Mouse (Mus musculus): ENCODE measurements around the gene C1galt1c1.

The C1galt1c1 gene

DNA sequence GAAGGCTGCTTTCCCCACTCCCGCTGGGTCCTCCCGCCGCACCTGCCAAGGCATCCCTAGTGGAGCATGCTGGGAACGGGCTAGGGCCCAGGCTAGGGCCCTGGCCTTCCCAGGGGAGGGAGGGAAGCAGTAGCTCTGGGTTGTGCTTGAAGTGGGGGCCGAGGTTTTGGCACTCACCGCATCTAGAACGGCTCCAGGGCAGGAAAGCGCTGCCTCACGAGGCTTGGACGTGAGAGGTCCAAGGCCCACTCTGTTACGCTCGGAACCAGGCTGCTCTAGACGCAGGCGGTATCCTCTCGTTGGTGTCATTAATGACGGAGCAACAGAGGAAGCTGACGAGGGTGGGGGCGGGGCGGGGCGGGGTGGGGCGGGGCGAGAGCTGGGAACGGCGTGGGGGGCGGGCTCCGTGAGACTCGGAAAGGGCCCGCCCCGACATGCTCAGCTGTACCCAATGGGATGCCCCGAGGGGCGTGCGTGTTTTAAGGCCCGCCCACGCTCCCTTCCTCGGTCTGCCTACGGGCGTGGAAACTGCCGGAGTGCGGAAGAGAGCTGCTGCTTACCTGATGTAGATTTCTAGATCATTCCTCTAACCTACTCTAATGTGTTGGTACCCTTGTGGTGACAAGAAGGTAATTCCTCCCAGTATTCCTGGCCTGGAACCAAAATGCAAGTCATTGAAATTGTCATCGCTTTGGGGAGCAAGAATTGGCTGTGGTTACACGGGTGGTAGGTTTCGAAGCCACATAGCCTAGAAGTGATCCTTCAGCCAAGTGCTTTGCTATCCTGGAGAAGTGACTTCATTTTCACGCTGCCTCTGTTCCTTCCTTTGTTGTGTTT is at the start of gene C1galt1c1:
C1galt1c1 (minus strand) TSS at position 287 of the 837 bp plus-strand sequence.
- DNase-seq (ENCODE audit: low read depth), result peak; percentile 93

DNA sequence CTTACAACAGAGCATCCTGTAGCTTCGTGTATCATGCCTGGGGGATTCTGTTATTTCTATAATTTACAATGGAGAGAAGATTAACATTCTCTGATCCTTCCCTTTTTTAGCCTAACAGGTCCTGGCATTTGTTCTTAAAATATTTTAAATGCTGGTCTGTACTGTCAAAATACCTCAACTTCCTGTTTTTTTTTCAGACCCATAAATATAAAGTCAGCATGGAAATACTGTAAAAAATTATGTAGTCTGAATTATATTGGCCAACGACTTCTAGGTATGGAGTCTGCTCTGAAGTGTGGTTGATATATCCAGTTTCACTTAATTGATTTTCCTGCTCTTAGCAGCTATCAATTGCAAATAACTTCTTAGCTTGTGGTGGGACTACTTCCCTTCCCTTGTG is 47.1 kb upstream of the C1galt1c1 start:
- DNase-seq (ENCODE audit: low read depth), result no peak

DNA sequence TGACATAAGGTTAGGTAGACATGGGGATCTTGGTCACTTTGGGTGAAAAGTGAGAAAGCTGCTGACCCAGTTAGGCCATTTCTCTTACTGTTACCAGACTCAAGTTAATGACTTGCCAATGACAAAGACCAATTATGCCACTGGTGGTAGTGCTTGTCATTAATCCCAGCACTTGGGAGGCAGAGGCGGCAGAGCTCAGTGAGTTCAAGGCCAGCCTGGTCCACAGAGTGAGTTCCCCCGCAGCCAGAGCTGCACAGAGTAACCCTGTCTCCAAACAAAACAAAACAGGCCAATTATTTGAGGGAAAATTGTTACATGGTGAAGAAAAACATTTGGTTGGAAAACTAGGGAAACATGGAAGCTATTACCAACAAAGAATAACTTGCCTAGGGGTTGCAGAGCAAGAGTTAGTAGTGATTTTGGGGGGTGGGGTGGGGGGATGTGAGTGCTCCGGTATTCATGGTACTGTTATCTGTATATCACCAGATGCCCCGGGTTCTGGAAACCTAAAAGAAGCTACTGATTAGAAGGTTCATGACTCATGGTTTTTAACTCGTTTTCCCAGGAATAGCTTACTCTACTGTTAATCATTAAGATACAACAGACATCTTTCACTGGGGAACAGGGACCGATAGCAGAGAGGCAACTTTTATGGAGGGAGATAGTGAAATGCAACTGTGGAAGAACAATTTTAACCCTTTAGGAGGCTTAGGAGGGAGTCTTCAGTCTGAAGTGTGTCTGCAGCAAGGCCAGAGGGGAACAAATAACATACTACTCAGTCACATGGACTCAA is 34.4 kb upstream of the C1galt1c1 start:
- DNase-seq (ENCODE audit: low read depth), result no peak

DNA sequence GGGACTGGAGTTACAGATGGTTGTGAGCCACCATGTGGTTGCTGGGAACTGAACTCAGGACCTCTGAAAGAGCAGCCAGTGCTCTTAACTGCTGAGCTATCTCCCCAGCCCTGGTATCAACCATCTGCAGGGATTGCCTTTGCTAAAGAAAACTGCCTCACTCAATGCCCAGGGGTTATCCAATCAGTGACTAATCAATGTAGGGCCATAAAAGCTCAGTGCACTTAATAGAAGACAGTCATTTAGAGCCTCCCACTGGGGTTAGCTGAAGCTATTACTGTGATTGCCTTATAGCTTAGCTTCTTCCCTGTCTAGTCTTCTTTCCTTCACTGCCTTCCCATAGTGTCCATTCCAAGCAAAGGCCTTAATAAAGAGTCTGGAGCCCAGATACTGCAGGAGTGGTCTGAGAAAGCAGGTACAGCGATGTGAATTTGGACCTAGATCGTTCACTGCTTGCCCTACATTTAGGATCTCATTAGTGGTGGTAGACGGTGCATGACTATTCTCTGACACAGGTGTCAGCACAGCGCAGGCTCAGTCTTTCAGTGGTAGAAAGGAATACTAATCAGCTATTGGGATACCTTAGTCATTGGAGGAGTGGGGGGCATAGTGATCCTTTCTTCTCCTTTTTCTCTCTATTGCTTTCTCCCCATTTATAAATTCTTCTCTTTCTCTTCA is 21.5 kb upstream of the C1galt1c1 start:
- no peak for DNase-seq (ENCODE audit: low read depth)

DNA sequence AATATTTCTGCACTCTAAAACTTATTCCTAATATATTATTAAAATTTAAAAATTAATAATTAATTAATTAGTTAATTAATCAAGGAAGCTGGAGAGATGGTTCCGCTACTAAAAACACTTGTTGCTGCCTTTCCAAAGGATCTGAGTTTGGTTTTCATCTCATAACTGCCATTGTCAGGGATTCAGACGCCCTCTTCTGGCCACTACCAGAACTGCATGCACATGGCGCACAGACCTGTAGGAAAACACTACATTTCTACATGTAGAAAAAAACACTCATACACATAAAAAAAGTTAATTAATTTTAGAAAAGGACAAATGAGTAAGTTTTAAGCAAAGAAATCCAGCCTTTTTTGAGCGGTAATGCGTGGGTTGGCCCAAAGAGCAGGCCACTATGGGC is 19.8 kb upstream of the C1galt1c1 start:
- no peak for DNase-seq (ENCODE audit: low read depth)

DNA sequence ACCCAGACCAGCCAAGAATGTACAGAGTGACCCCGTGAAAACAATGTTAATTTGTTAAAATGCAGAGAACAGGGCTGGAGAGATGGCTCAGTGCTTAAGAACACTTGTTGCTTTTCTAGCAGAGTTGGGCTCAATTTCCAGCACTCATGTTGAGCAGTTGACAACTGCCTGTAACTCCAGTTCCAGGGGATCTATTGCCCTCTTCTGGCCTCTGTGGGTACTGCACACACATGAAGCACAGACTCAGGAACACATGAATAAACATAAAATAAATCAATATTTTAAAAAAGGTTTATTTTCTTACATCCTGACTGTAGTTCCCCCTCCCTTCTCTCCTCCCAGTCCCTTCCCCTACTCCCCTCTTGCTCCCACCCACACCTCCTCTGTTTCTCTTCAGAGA is 18.3 kb upstream of the C1galt1c1 start:
- no peak for DNase-seq (ENCODE audit: low read depth)

DNA sequence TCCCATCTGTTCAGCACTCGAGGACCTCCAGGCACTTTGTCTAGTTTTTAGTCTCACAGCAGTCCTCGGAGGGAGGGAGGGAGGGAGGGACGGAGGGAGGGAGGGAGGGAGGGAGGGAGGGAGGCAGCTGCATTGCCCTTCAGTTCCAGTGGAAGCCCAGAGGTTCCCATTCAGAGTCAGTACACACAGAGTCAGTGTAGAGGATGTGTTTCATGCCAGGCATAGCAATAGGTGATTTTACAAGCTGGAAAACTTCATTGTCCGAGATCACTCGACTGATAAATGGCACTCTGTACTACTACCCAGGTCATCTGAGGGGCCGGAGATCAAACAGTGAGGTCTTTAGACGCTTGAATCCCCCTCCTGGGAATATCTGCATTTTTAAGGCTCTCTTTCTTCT is 16.3 kb upstream of the C1galt1c1 start:
- no peak for DNase-seq (ENCODE audit: low read depth)

DNA sequence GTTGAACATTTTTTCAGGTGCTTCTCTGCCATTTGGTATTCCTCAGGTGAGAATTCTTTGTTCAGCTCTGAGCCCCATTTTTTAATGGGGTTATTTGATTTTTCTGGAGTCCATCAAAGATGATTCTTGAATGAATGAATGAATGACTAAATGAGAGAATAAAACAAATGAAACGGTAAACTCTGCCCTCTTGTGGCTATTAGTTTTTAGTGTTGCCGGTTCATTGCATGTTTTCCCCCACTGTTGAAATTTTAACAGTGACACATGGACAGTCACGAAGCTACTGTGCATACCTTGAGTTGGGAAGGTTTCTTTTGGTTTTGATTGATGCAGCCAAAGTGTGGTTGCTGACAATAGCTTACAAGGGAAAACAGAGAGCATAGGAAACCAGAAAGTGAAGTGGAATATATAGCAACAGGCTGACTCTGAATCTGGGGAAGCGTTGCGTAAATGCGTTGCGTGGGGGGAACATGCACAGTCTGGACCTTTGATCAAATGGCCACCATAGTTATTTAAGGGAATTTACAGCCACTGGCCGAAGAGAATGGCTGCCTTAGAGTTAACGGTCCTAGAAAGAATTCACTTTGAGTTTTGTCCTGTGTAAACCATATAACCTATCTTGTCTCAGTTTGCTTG is 15.6 kb upstream of the C1galt1c1 start:
- DNase-seq (ENCODE audit: low read depth), result peak; percentile 50

DNA sequence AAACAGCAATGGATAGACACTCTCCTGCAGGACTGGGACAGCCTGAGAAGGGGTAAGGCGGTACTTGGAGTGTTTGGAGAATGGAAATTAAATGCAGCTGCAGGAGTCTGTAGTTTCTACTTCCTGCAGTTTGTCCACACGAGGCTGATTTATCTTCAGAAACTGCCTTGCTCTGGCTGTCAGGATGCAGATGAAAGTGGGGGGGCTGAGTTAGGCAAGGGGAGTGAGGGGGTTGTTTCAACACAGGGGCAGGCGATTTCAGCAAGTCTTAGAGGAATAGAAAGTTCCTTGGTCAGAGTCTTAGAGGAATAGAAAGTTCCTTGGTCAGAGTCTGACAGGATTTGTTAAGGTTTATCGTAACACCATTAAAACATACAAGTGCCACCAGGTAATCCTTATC is 7.3 kb upstream of the C1galt1c1 start:
- DNase-seq (ENCODE audit: low read depth), result peak; percentile 53

DNA sequence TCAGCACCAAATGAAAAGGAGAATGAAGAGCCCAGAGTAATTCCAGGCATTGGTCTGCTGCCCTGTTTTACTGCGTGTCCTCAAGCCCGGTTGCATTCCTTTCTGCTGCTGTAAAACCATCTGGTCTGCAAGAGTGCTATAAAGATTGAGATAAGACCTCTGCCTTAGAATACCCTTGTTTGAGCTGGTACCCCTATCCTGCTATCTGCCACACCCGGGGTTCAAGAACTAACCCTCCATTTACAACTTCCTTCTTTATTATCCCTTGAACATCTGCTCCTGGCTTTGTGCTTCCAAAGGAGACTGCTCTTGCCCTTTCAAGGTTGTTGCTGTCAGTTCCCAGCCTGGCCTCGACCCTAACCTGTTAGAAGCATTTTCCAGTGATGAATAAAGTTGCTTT is 6.5 kb upstream of the C1galt1c1 start:
- no peak for DNase-seq (ENCODE audit: low read depth)

DNA sequence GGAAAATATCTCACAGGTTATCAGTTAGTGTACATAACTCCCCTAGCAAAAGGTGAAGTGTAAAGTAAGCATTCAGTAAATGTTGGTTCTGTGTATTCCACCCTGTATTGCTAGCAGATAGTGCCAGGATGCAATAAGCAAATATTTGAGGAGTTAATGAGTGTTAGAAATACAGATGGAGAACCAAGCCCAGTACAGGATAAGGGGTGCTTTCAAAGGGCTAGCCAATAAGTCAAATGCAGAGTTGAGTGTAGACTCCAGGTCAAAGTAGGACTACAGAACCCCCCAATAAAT is 698 bp upstream of the C1galt1c1 start:
- DNase-seq (ENCODE audit: low read depth), result no peak

DNA sequence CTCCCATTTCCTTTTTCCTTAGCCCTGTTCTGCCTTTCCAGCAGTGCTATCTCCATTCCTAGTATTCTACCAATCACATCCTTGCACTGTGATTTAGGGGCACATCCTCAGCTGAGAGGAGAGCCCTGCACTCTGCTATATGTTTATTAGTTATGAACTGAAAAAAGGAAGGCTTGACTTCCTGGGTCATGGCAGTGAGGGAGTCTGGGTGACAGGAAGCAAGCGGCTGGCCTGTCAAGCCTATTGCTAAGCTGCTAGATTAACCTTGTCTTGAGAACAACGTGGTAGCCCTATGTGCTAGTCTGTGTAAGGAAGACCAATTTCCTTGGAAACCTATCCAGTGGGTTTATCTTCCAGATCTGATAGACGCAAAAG is 33.9 kb downstream of the C1galt1c1 start:
- peak; percentile 24 for DNase-seq (ENCODE audit: low read depth)

DNA sequence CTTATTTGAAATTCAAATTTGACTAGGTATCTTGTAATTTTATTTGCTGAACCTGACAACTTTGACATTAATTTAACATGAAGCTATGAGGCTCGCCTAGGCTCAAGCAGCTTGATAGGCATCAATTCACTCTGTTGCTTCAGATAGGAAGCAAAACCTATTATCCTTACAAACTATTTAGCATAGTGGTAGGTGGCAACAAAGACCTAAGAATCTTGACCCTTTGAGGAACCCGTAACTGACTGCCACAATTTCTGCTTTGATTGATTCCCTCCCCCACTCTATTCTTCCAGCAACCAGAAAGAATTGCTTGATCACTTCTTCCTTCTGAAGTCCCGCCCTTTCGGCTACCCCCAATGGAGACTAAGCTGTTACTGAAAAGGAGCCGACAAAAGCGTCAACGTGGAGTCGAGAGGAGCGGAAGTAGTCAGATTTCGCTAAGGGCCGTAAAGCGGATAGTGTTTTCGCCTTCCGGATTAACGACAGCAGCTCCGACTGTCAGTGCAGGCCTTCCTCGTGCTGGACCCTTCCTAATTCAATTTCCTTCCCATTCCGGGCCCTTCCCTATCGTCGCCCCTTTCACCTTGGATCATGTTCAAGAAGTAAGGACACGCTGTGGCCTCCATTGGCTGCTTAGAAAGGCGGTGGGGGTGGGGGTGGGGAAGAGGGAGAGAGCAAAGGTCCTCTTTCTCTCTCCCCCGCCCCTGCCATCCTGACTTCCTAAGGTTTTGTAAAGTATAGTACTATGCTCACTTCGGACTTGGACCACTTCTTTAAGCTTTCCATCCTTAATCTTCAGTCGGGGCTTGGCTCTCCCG is 34.5 kb downstream of the C1galt1c1 start, which contains the start of gene Mcts1:
Mcts1 (plus strand) TSS at position 402 of the 818 bp plus-strand sequence.
- peak; percentile 88 for DNase-seq (ENCODE audit: low read depth)

DNA sequence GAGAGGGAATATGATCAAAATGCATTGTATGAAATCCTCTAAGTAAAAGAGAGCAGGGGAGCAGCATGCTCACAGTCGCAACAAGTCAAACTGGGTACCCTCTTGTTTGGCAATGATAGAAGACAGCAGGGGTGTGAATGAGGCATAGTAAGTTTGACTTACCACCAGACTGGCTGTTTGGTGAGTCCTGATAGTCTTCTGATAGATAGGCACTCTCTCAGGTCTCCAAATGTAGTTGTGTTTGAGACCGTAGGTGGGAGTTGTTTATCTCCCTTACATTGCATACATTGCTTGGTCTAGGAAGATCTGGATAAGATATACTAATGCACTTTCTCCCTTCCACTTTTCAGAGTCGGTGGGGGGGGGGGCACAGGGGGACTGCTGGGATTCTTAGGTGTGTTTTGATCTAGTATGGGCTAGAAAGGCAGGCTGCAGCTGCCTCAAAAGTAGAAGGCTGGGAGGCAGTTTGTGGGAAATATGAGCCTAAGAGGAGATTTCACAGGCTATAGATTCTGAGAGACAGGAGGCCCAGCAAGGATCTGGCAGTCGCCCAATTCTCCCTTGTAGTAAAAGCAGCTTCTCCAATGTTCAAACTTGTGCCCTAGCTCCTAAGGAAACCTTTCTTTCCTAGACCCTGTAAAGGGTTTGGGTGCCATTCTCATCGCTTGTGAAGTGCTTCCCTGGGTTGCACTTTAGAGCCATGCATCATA is 41.6 kb downstream of the C1galt1c1 start:
- peak; percentile 59 for DNase-seq (ENCODE audit: low read depth)

DNA sequence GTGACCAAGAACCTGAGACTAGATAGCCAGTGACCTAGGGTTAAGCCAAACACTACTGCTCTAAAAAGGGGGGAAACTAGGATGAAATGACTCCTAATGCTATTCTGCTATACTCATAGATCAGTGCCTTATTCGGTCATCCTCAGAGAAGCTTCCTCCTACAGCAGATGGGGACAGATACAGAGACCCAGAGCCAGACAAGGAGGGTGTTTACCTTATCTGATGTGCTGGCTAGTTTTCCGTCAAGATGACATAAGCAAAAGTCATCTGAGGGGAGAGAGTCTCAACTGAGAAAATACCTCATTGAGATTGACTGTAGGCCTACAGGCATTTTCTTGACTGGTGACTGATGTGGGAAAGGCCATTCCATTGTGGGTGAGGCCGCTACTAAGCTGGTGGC is 43.1 kb downstream of the C1galt1c1 start:
- no peak for DNase-seq (ENCODE audit: low read depth)

DNA sequence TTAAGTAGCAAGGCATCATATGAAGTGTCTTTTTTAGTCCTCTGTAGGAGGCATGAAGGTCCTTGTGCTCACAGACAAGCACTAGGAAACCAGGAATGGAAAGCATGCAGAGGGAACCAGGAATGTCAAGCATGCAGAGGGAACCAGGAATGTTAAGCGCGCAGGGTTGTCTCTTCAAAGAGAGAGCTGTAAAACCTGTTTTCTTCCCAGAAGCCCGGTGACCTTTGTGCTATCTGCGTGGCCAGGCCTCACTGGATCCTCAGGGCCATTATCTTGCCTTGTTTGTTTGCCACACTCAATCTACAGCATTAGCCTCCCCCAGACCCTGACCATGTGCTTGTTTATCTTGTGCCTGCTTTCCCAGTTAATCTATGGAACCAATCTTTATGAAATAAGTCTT is 45.1 kb downstream of the C1galt1c1 start:
- peak; percentile 5 for DNase-seq (ENCODE audit: low read depth)

DNA sequence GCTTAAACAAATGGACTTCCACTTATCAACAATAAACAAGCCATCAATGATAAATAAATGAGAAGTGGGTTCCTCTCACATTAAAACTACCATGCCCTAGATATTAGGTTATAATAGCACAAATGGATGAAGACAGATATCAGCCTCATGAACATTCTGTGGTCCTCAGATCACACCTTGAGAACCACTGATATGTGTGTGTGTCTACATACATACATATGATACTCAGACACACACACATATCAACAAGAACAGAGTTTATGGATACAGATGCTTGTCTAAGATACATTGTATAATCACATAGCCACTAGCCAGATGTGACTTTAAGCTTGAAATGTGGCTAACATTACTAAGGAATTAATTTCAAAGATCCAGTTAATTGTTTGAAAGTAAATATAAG is 51.6 kb downstream of the C1galt1c1 start:
- no peak for DNase-seq (ENCODE audit: low read depth)

DNA sequence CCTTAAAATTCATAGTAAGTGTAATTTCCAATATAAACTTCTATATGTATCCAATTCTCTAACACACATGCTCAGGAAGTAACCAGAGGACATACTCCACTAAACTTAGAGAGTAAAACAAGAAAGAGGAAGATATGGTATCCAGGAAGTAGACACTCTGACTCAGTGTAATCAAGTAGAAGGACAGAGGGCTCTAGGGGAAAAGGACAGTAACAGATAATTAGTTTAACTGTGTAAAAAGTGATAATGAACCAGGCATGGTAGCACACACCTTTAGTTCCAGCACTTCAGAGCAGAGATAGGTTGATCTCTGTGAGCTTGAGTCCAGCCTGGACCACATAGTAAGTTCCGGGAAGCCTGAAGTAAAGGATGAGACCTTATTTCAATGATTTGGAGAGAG is 53.7 kb downstream of the C1galt1c1 start:
- DNase-seq (ENCODE audit: low read depth), result no peak

Measured in NIH3T3 (cell line).